Mouse (Mus musculus) left cerebral cortex, postnatal 14 days (tissue): ENCODE measurements around the gene Nabp2. TPM values are rescaled to one million over a fixed set of nuclear protein-coding genes. Genes with fewer than 3 reads are reported as not detected.

Experiments used
- DNase-seq, 2 experiments: peaks; one replicate each; pipeline ENCODE4 v3.0.0; 2021 to 2022; ENCODE audit warnings: low spot score in 2 of 2, mixed read lengths in 1 of 2
- intact Hi-C: fragments of 180-260 bp; cut with DNase I; formaldehyde crosslinking; loops from one replicate; pipeline ENCODE4 v1.15.1; 2025
- total RNA-seq, 2 experiments: library from RNA; stranded (reverse); gene quantifications; 2 replicates each; pipeline ENCODE4 v1.2.3; 2021

The Nabp2 gene
- total RNA-seq, 2 experiments from 2014 or later = 88.3 to 92.5 TPM

DNA sequence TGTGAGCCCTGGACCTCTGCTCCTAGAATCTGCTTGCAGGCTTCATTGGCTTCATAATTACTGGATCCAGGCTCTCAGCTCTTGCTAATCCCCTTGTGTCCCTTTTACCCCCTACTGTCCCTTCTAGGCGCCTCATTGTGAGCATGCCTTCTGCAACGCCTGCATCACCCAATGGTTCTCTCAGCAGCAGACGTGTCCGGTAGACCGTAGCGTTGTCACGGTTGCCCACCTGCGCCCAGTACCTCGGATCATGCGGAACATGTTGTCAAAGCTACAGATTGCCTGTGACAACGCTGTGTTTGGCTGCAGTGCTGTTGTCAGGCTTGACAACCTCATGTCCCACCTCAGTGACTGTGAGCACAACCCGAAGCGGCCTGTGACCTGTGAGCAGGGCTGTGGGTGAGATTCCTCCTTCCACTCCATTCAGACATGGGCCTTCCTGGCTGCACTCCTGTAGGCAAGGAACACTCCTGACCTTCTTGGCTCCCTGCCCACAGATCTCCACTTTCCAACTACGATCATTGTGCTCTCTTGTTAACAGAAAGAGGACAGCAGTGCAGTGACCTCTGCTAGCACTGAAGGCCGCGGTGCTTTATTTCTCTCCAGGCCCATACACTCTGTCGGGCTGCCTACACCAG lies 24.0 kb upstream of the Nabp2 start:
- intact Hi-C loops = no loop called here
- DNase-seq = peak in 1 of 2 experiments; percentile 41

DNA sequence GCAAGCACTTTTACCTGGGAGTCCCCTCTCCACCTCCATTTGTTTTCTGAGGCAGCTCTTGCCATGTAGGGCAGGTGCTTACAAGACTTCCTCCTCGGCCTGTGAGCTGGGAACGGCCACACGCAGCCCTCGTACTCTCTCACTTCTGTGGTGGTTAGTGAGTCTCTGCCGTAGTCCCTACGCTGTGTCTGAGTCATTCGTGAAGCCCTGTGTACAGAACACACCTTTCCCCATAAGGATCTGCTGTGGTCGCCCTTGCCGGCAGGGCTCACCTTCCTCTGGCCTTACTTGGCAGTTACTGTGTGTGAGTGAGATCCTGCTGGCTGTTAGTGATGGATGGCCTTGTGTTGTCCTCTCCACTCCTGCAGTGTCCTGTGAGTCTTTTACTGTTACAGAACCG lies 23.4 kb upstream of the Nabp2 start:
- intact Hi-C loops = no loop called here

DNA sequence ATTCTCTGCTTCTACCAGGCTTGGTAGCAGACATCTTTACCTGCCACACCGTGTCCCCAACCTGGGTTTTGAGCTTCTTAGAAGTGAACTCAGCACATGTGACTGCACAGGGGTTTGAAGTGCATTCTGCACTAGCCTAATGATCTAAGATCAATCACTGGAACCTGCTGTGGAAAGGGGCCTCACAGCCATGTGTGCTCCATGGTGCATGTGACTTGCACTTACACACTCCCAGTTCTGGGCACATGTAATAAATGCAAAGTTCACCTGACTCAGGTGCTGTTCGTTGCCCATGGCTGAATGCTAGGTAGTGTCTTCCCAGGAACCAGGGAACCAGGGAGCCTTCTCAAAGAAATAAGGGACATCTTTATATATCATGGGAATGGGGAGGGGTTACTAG lies 22.1 kb upstream of the Nabp2 start:
- DNase-seq = no peak
- intact Hi-C loops = no loop called here

More for the DNA sequence above, 23.4 kb upstream of the Nabp2 start:
- DNase-seq = no peak

DNA sequence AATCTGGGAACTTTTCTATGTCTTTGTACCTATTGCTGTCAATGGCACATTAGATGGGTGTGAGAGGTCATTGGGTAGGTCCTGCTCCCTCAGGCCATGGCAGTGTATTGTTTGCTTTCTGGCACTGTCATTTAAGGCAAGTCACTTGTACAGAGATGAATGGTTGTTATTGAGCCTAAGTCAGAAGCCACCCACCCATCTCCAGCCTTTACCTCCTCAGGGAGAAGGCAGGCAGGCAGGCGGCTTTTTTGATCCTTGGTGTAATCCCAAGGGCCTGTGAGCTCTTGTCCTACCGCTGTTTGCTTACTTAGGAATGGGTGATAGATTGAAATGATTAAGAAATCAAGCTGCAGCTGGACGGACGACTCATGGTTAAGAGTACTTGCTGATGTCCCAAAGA lies 18.2 kb upstream of the Nabp2 start:
- DNase-seq = no peak
- intact Hi-C loops = no loop called here

DNA sequence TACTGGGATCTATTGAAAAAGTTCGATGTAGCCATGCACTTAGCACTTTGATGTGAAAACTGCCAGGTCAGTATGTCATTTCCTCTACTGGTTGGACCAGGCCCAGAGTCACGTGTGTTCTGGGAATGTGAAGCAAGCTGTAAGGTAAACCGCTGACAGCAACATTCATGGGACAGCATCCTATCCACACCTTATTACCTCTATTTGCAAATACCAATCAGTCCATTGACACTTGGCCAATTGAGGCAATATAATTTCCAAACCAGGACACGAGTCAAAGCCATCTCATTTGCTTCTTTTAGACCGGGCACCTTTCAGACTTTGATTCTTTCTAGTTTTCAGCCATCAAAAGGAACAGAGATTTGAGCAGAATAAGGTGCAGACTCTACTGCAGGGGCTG lies 17.8 kb upstream of the Nabp2 start:
- intact Hi-C loops = no loop called here
- no peak for DNase-seq

DNA sequence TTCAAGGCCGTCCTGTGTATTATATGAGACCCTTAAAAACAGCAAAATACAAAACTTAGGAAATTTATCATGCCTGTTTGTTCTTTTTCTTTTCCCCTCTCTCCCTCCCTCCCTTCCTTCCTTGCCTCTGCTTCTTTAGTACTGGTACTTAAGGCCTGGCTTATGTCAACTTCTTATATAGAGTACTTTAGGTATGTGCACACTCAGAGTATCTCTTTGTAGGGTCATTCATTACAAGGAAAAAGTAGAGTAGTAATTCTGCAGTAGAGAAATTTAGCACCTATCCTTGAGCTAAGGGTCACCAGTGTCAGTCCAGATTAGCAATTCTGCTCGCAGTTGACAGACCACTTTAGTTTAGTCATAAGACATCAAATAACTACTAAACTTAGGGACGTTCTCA lies 14.0 kb upstream of the Nabp2 start:
- intact Hi-C loops = no loop called here
- no peak for DNase-seq

DNA sequence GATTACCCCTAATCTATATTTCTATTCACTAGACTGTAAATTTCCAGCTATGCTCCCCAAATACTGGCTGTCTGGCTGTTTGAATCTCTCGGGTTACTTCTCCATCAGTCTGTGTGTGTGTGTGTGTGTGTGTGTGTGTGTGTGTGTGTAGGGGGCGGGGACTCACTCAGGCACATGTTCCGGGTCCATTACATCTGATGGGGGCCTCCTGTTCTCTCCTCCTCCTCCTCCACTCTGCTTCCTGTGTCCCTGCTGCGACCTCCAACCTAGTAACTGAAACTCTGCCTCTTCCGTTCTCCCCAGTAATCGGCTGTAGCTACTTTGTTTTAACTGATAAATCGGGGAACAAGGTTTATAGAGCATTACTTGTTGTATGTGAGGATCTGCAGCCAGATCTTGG lies 13.3 kb upstream of the Nabp2 start:
- intact Hi-C loops = no loop called here

DNA sequence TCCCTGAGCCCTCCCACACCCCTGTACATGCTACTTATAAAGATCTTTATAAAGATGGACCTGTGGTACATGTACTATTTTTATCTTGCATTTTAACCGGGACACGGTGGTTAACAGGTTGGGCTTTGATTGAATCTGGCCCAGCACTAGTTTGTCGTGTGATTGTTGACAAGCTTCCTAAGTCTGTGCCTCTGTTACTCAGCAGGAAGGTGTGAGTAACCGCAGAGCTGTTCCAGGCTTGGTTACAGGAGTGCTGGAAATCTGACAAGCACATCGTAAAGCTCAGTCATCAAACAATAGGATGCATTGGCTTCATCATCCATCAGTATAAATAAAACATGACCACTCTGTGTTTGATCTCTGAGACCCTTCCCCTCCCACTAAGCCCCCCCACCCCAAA lies 11.1 kb upstream of the Nabp2 start:
- intact Hi-C loops = no loop called here

More for the DNA sequence above, 13.3 kb upstream of the Nabp2 start:
- no peak for DNase-seq

DNA sequence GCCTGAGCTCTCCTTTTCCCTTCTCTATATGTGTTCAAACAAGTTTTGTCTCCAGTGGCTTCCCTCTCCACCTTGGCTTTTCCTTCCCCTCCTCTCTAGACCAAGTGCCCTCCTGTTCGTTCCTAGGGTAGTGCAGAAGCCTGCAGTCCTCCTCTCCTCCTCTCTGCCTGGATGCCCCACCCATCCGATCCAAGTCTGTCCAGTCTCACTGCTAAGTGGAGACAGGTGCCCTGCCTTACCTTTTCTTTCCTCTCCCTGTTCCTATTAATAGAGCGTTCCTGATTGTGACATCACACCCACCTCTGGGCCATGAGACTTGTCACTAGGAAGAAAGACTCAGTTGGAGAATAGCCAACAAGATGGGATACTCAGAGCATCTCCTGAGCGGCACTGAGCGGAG lies 3.6 kb upstream of the Nabp2 start:
- no peak for DNase-seq
- intact Hi-C loops = no loop called here

More for the DNA sequence above, 11.1 kb upstream of the Nabp2 start:
- no peak for DNase-seq

DNA sequence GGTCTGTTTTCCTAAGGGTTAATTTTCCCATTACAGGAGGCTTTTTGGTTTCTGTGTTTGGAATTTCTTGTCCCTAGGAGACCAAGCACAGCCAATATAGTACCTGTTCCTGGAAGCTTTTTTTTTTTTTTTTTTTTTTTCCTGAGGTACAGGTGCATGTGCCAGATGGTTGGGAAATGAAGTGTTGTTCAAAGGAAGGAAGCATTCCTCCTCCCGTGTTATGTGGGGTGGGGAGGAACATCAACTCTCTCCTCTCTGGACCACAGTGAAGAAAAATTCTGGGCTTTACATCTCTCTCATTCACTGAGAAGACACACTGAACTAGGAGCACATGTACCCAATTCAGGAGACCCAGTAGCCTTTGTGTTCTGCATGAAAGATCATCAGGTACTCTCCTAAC lies 1.8 kb upstream of the Nabp2 start:
- intact Hi-C loops = no loop called here
- no peak for DNase-seq

DNA sequence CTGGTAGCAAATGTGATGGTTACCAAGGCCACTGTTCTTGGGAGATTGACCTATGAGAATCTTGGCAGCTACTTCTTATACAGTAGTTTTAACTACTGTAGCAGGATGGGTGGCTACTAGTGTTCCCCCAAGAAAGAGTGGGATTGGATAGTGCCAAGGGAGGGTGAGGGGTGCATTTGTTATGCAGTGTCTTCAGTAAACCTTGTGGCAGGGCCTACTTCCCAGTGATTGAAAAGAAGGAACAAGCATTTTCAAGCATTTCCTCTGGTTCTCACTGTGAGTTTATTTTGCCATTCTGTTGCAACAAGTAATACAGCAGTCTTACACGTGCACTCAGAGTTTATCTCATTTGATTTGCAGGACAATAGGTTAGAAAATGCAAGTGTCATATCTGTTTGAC lies 1.3 kb upstream of the Nabp2 start:
- intact Hi-C loops = no loop called here
- no peak for DNase-seq

DNA sequence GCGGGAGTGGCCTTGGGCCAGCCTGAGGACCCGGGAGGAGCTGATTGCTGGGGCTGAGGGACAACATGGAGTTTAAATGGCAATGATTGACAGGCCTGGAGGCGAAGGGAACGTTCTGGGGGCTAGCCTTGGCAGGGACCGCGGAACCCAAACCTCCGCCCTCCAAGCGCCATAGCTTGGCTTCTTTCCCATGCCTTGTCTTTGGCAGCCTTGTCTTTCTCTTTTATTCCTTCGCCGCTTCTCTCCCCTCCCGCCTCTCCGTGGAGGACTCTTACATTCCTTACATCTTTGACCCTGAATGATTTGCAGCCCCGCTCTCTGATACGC lies 726 bp upstream of the Nabp2 start:
- intact Hi-C loops = no loop called here
- peak; percentile 35 to 37 for DNase-seq

DNA sequence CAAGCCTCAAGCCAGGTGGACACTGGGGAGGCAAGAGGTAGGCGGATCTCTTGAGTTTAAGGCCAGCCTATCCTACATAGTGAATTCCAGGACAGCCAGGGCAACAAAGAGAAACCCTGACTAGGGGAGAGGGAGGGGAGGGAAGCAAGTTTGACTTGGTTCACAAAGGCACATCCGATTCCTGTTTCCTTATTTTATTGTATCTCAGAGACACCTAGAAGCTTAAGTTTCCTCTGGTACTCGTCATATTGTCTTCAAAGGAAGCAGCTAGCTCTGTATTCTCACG lies 789 bp downstream of the Nabp2 start:
- intact Hi-C loops = loop anchor here (2.0 kb wide), 1 partner anchor 48 kb away; the partner anchor contains the start of gene Smarcc2
- DNase-seq = no peak

DNA sequence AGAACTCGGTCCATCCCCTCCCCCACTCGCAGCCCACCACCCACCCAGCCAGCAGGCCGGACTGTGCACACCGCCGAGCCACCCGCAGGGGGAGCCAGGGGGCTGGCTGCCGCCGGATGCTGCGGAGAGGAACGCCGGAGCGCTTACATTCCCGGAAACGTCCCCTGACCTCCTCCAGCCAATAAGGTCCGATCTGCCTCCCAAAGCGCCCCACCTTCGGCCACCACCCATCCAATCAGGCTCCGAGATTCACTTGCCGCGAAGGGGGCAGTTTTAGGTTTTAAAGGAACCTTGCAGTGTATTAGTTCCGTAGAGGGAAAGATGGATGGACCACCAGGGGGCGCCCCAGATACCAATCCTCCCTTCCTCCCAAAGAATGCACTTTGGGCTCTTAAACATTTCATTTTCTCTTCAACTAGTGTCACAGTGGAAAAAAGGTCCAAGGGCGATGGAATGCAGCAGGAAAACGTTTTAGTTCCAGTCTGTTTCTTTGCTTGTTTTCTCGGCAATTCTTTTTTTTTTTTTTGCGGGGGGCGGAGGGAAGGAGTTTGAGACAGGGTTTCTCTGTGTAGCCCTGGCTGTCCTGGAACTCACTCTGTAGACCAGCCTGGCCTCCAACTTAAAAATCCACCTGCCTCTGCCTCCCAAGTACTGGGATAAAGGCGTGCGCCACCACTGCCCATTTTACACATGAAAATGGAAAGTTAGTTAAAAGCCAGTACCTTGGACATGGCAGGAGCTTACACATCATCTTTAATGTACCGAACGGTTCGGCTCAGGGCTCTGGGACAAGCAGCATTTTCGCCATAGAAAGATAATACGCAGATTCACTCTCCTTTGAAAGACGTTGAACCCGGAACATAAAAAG lies 1.4 kb downstream of the Nabp2 start:
- intact Hi-C loops = loop anchor here (2.0 kb wide), 1 partner anchor 49 kb away; the partner anchor contains the start of gene Smarcc2
- DNase-seq = peak; percentile 98 to 99

DNA sequence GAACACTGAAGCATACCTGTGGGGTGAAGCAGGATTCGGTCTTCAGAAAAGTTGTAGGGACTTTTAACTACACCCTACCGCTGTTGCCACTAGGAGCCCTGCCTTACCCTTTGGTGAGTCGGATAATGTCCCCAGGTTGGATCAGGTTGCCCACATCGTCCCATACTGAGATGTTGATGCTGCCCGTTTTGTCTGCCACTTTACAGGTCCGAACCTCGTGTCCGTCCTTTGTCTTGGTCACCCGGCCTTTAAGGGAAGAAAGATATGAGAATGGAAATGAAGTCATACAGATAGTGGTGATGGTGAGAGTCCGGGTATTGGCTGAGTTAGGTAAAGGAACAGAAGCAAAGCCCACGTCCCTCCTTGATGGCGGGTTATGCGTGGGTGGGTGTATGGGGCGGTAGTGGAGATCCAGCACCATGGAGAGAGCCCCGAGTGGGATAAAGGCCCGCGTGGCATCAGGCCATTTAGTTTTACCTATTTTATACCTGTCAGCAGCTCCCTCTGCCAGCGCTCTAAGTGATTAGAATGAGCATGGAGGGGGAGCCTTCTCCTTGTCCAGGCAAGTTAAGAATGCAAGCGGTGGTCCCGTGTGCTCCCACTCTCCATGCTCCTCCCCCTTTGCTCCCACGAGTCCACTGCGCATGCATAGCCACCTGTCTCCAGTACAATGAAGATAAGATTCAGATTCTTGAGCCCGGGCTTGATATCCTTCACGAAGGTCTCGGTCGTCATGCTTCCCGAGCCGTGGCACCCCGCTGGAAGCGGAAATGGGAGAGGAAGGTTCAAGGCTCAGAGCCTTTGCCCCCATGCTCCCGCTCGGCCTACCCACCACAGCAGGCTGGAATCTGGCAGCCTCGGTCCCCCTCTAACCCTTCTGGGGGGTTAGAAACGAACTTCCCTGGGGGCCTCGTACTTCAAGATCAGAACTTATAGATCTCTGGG lies 2.4 kb downstream of the Nabp2 start:
- peak; percentile 54 to 62 for DNase-seq
- intact Hi-C loops = no loop called here

DNA sequence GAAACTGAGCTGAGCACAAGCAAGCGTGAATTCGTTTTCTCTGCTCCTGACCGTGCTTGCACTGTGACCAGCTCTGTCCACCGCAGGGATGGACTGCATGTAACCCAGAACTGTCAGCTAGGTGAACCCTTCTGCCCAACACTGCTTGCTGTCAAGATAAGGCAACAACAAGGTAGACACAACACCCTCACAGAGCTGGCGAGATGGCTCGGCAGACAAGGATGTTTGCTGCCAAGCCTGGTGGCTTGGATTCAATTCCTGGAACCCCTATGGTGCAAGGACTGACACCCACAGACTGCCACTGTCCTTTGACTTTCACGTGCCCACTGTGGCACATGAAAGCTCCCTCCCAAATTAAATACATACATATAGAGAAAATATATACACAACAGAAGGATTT lies 7.4 kb downstream of the Nabp2 start:
- no peak for DNase-seq
- intact Hi-C loops = no loop called here

DNA sequence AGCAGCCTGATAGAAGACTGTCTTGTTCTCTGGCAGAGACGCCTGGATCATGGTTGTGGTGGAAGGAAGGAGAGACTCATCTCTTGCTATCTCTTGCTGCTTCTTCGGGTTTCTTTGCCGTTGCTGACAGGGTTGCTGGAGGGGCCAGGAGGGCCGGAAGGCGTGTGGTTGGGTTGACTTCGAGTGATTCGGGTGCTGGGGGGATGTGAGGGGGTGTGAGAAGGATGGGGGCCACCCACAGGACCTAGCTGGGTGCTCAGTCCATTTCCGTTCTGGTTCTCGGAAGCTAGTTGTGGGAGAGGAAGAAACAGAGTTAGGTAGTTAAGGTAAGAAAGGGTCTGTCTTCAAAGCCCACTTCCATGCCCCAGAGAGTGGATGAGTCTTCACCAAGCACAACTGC lies 9.7 kb downstream of the Nabp2 start:
- DNase-seq = no peak
- intact Hi-C loops = no loop called here

DNA sequence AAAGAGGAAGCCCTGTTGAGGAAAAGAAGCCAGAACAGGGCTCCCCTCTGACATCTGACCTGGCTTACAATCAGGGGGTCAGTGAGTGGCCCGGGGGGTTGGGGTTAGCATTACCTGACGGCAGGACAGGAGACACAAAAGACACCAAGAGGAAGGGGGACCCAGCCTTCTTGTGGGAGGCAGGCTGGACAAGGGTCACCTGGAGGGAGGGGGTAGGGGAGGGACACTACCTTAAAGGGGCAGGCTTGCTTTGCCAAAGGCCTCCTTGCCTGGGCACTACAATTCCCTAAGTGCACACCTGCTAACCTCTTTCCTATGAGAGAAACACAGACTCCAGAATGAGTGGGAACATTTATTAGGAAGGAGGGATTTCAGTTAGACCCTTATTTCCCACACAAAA lies 10.2 kb downstream of the Nabp2 start, which contains the start of gene Slc39a5:
Gene Slc39a5, minus strand, starts transcription at position 174 of the 400 bp plus-strand sequence.
- no peak for DNase-seq
- intact Hi-C loops = no loop called here

DNA sequence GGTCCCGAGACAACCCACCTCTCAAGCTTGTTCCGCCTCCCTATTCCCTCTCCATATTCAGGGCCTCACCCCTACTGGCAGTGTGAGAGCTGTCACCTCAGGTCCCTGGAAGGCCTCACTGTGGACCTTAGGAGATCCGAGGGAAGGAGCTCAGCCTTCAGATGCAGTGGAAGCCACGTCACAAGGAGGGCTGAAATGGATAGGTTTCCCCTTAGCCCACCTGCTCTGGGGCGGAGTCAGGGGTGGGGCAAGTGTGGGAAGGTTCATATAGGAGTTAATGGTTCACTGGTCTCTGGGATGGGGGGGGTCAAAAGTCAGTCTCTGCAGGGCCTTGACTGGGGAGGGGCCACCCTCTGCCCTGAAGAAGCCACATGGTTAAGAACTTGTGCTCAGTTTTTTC lies 11.0 kb downstream of the Nabp2 start:
- intact Hi-C loops = no loop called here

DNA sequence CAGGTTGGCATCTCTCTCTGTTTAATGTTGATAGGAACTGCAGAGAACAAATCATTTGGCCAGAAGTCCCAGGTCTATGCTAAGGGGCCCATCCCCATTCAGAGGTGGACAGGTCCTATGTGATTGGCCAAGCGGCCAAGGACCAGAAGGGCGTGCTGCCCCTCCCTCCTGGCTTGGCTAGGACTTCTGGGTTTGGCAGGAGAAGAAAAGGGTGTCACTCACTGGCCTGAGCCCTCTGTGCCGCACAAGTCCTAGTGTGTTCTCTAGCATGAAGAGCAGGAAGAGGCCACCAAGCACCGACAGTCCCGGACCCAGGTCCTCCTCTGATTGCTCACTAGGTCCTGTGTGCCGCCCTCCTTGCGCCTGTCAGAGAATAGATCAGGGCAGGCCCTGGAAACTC lies 13.8 kb downstream of the Nabp2 start:
- intact Hi-C loops = no loop called here
- DNase-seq = no peak

More for the DNA sequence above, 11.0 kb downstream of the Nabp2 start:
- no peak for DNase-seq
